Comparison of ENCODE assay signal across 17 mouse cellular contexts in the genomic region with DNA sequence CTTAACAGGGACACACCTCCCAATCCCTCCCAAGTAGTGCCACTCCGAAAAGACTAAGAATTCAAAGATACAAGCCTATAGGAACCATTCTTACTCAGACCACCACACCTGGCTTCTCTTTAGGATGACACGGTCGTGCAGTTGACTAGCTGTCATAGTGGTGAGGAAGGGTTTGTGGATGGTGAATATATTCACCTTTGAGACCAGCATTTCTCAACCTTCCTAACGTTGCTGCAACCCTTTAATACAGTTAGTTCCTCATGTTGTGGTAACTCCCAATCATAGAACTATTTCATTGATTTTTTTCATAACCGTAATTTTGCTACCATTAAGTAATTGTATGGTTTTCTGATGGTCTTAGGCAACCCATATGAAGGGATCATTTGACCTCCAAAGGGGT.
"Had no signal": no experiment of that assay in that cellular context is flagged by ENCODE, and none has a peak within 500 bp of the region (broad histone marks: within the 10 kb centered on the region; RNA-seq: fewer than 3 reads in every experiment).

No protein-coding gene starts in this region.

- H3K36me3 ChIP-seq: intestine, embryonic 15.5 days; kidney, embryonic 15.5 days; limb, embryonic 13.5 days; lung, embryonic 15.5 days; midbrain, embryonic 10.5 days; midbrain, embryonic 15.5 days; neural tube, embryonic 13.5 days; stomach, embryonic 15.5 days had no signal

- H3K4me3 ChIP-seq: intestine, embryonic 15.5 days; kidney, embryonic 15.5 days; limb, embryonic 13.5 days; lung, embryonic 15.5 days; midbrain, embryonic 10.5 days; midbrain, embryonic 15.5 days; neural tube, embryonic 13.5 days; stomach, embryonic 15.5 days had no signal

- H3K27ac ChIP-seq: intestine, embryonic 15.5 days; kidney, embryonic 15.5 days; limb, embryonic 13.5 days; liver, embryonic 14.5 days; lung, embryonic 15.5 days; midbrain, embryonic 10.5 days; midbrain, embryonic 15.5 days; neural tube, embryonic 13.5 days; stomach, embryonic 15.5 days had no signal

- ATAC-seq: intestine, embryonic 15.5 days; midbrain, embryonic 15.5 days had no signal

- DNase-seq: kidney, adult 18-20 months; kidney, postnatal 14 days; layer of hippocampus, postnatal 36 days; left cerebral cortex, postnatal 4 days; lung, postnatal 14 days; right cerebral cortex, adult 18-20 months; right cerebral cortex, postnatal 25 days; thymus, postnatal 36 days had no signal

- H3K27me3 ChIP-seq: intestine, embryonic 15.5 days; kidney, embryonic 15.5 days; limb, embryonic 13.5 days; lung, embryonic 15.5 days; midbrain, embryonic 15.5 days; neural tube, embryonic 13.5 days; stomach, embryonic 15.5 days had no signal
